Mouse (Mus musculus) ES-CJ7 (cell line): ENCODE measurements around the gene Armh3.

Source experiments
- DNase-seq: peaks from one replicate; pipeline ENCODE4 v3.0.0; 2011; ENCODE audit warnings: low read depth, low spot score

The Armh3 gene

GRCm38 (mm10) chr19:45911236-45912025 lies 86.9 kb downstream of the Armh3 start:
- no peak for DNase-seq

- no peak for DNase-seq
Observed at GRCm38 (mm10) chr19:45908246-45908645, 90.0 kb downstream of the Armh3 start.

GRCm38 (mm10) chr19:45907416-45907815 lies 90.9 kb downstream of the Armh3 start:
- DNase-seq: peak; percentile 45

- DNase-seq: no peak
Observed at GRCm38 (mm10) chr19:45903861-45904260, 94.4 kb downstream of the Armh3 start.

- no peak for DNase-seq
Observed at GRCm38 (mm10) chr19:45902390-45903035, 95.8 kb downstream of the Armh3 start.

- DNase-seq: no peak
Observed at GRCm38 (mm10) chr19:45900836-45901235, 97.5 kb downstream of the Armh3 start.

GRCm38 (mm10) chr19:45895726-45896125 lies 102.6 kb downstream of the Armh3 start:
- DNase-seq: no peak

- DNase-seq: peak; percentile 35
Observed at GRCm38 (mm10) chr19:45882056-45882455, 116.2 kb downstream of the Armh3 start.

GRCm38 (mm10) chr19:45873320-45873719 lies 125.0 kb downstream of the Armh3 start:
- no peak for DNase-seq

GRCm38 (mm10) chr19:45855284-45855920 lies 142.9 kb downstream of the Armh3 start:
- no peak for DNase-seq

GRCm38 (mm10) chr19:45854521-45854920 lies 143.8 kb downstream of the Armh3 start:
- no peak for DNase-seq

- no peak for DNase-seq
Observed at GRCm38 (mm10) chr19:45847733-45848093, 150.6 kb downstream of the Armh3 start.

GRCm38 (mm10) chr19:45847016-45847732 lies 151.1 kb downstream of the Armh3 start:
- DNase-seq: peak; percentile 19

GRCm38 (mm10) chr19:45844209-45844608 lies 154.1 kb downstream of the Armh3 start:
- no peak for DNase-seq

GRCm38 (mm10) chr19:45843424-45843823 lies 154.9 kb downstream of the Armh3 start:
- no peak for DNase-seq

GRCm38 (mm10) chr19:45837050-45837994 lies 161.0 kb downstream of the Armh3 start:
- no peak for DNase-seq

- DNase-seq: no peak
Observed at GRCm38 (mm10) chr19:45835490-45835889, 162.8 kb downstream of the Armh3 start.

- DNase-seq: no peak
Observed at GRCm38 (mm10) chr19:45833665-45834064, 164.6 kb downstream of the Armh3 start.

GRCm38 (mm10) chr19:45830679-45831078 lies 167.6 kb downstream of the Armh3 start:
- DNase-seq: no peak

GRCm38 (mm10) chr19:45827736-45828135 lies 170.6 kb downstream of the Armh3 start:
- DNase-seq: no peak

GRCm38 (mm10) chr19:45827125-45827524 lies 171.2 kb downstream of the Armh3 start:
- no peak for DNase-seq
